Mouse (Mus musculus) midbrain, embryonic 14.5 days (tissue): ENCODE measurements around the gene Slc16a10. TPM values are rescaled to one million over a fixed set of nuclear protein-coding genes. Genes with fewer than 3 reads are reported as not detected.

Experiments used
- ATAC-seq: fragments of 200-750 bp; cut with Nextera tagmentation; 2 replicates; pipeline ENCODE4 v1.8.0; 2017; ENCODE audit warnings: moderate number of reproducible peaks, moderate library complexity; ENCODE audit not compliant: low FRiP score, low TSS enrichment
- DNase-seq: peaks from one replicate; pipeline ENCODE4 v3.0.0-alpha.2; 2015
- H3K27ac ChIP-seq: fragments of 300-500 bp; sonication (generic); replicated peaks from 2 replicates; pipeline ENCODE4 v1.5.1; 2014; ENCODE audit warnings: mild to moderate bottlenecking, low read depth, low read length, moderate library complexity
- H3K27me3 ChIP-seq: fragments of 300-500 bp; sonication (generic); 2 replicates; pipeline ENCODE4 v1.6.1; 2014; ENCODE audit warnings: low read length, control low read depth, mixed read lengths; ENCODE audit not compliant: control insufficient read depth, insufficient read depth
- H3K36me3 ChIP-seq: fragments of 300-500 bp; sonication (generic); 2 replicates; pipeline ENCODE4 v1.6.1; 2014; ENCODE audit warnings: low read length, control low read depth; ENCODE audit not compliant: control insufficient read depth, insufficient read depth
- H3K4me1 ChIP-seq: fragments of 300-500 bp; sonication (generic); 2 replicates; pipeline ENCODE4 v1.6.1; 2014; ENCODE audit warnings: mild to moderate bottlenecking, antibody characterized with exemption, low read length, control low read depth; ENCODE audit not compliant: control insufficient read depth, insufficient read depth
- H3K4me2 ChIP-seq: fragments of 300-500 bp; sonication (generic); 2 replicates; pipeline ENCODE4 v1.6.1; 2014; ENCODE audit warnings: mild to moderate bottlenecking, low read length, moderate library complexity
- H3K4me3 ChIP-seq: fragments of 300-500 bp; sonication (generic); replicated peaks from 2 replicates; pipeline ENCODE4 v1.5.1; 2014; ENCODE audit warnings: low read depth, low read length
- H3K9ac ChIP-seq: fragments of 300-500 bp; sonication (generic); replicated peaks from 2 replicates; pipeline ENCODE4 v1.6.1; 2014; ENCODE audit warnings: mild to moderate bottlenecking, low read length, moderate library complexity
- H3K9me3 ChIP-seq: fragments of 300-500 bp; sonication (generic); 2 replicates; pipeline ENCODE4 v1.6.1; 2016; ENCODE audit warnings: low read length, control low read depth, mixed read lengths; ENCODE audit not compliant: control insufficient read depth
- WGBS: fragments of 180-500 bp; shearing (Covaris S2); extraction: QIAGEN DNeasy Blood & Tissue Kit; methylation state at CpG from one replicate; pipeline ENCODE4 v1.1.7; 2014; 5-methylcytosine and 5-hydroxymethylcytosine counted together
- polyA plus RNA-seq: library from polyadenylated mRNA; unstranded; fragments of >200 nt; fragmentation: Nextera tagmentation; extraction: Ambion mirVana; gene quantifications from 2 replicates; pipeline ENCODE4 v1.2.1, GENCODE M21; 2014

Gene Slc16a10
- polyA plus RNA-seq, 1 experiment from 2014 or later: 3.2 TPM

GRCm38 (mm10) chr10:40062812-40063211 lies 79.2 kb downstream of the Slc16a10 start:
- ATAC-seq (no peak), DNase-seq (no peak)
- no peak overlapping the region for H3K4me3 ChIP-seq
- H3K4me1 ChIP-seq: 0 out of 2 replicates have a peak, but pooled peaks cover 3% of the 10 kb centered on the region
- no peaks in the 10 kb centered on the region for H3K9me3 ChIP-seq
- H3K27ac ChIP-seq: no peak overlapping the region
- no peaks in the 10 kb centered on the region for H3K36me3 ChIP-seq
- no peak overlapping the region for H3K9ac ChIP-seq
- no peak overlapping the region for H3K4me2 ChIP-seq
- no peaks in the 10 kb centered on the region for H3K27me3 ChIP-seq
- WGBS: 42% methylated on average over 6 of the region's 6 CpGs

GRCm38 (mm10) chr10:40061926-40062325 lies 80.1 kb downstream of the Slc16a10 start:
- Histone ChIP-seq H3K4me1 (0 out of 2 replicates have a peak, but pooled peaks cover 3% of the 10 kb centered on the region), H3K4me3 (no peak overlapping the region), H3K27me3 (no peaks in the 10 kb centered on the region), H3K9me3 (no peaks in the 10 kb centered on the region), H3K4me2 (no peak overlapping the region), H3K36me3 (no peaks in the 10 kb centered on the region), H3K9ac (no peak overlapping the region), H3K27ac (no peak overlapping the region)
- ATAC-seq (no peak), DNase-seq (no peak)
- WGBS: 84% methylated on average over 5 of the region's 5 CpGs

DNA sequence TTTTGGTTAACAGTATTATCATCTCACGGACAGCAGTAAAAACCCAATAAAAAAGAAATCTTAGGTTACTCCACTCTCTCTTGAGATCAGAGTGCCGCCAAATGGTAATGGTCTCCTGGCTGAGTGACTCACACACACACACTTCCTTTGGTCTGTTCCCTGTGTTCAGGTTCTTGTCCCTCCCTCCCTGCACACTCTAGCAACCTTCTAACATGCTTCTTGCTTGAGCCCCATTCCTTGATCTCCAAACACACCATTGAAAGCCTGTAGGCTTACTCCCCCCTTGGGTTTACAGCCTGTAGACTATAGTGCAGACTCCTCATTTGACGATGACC lies 83.3 kb downstream of the Slc16a10 start:
- 90% methylated on average over 3 of the region's 3 CpGs for WGBS
- DNase-seq (no peak), ATAC-seq (no peak)
- Histone ChIP-seq H3K4me2 (no peak overlapping the region), H3K9me3 (no peaks in the 10 kb centered on the region), H3K4me3 (no peak overlapping the region), H3K36me3 (no peaks in the 10 kb centered on the region), H3K27ac (no peak overlapping the region), H3K4me1 (no peaks in the 10 kb centered on the region), H3K9ac (no peak overlapping the region), H3K27me3 (no peaks in the 10 kb centered on the region)

GRCm38 (mm10) chr10:40058062-40058785 lies 83.8 kb downstream of the Slc16a10 start:
- Histone ChIP-seq H3K9me3 (no peaks in the 10 kb centered on the region), H3K27me3 (no peaks in the 10 kb centered on the region), H3K9ac (no peak overlapping the region), H3K36me3 (no peaks in the 10 kb centered on the region), H3K4me1 (no peaks in the 10 kb centered on the region), H3K27ac (no peak overlapping the region), H3K4me3 (no peak overlapping the region), H3K4me2 (no peak overlapping the region)
- ATAC-seq: no peak
- 67% methylated on average over 6 of the region's 6 CpGs for WGBS
- no peak for DNase-seq

GRCm38 (mm10) chr10:40057615-40058014 lies 84.4 kb downstream of the Slc16a10 start:
- DNase-seq (no peak), ATAC-seq (no peak)
- no peak overlapping the region for H3K4me3 ChIP-seq
- no peak overlapping the region for H3K9ac ChIP-seq
- 63% methylated on average over 2 of the region's 2 CpGs for WGBS
- H3K36me3 ChIP-seq: no peaks in the 10 kb centered on the region
- no peak overlapping the region for H3K27ac ChIP-seq
- H3K9me3 ChIP-seq: no peaks in the 10 kb centered on the region
- H3K4me1 ChIP-seq: no peaks in the 10 kb centered on the region
- H3K27me3 ChIP-seq: no peaks in the 10 kb centered on the region
- no peak overlapping the region for H3K4me2 ChIP-seq

GRCm38 (mm10) chr10:40054455-40054854 lies 87.6 kb downstream of the Slc16a10 start:
- H3K9ac ChIP-seq: no peak overlapping the region
- no peak overlapping the region for H3K4me3 ChIP-seq
- no peaks in the 10 kb centered on the region for H3K36me3 ChIP-seq
- WGBS: 95% methylated on average over 8 of the region's 8 CpGs
- H3K4me1 ChIP-seq: no peaks in the 10 kb centered on the region
- no peak for DNase-seq
- H3K4me2 ChIP-seq: no peak overlapping the region
- H3K27me3 ChIP-seq: no peaks in the 10 kb centered on the region
- no peak for ATAC-seq
- H3K27ac ChIP-seq: no peak overlapping the region
- no peaks in the 10 kb centered on the region for H3K9me3 ChIP-seq

DNA sequence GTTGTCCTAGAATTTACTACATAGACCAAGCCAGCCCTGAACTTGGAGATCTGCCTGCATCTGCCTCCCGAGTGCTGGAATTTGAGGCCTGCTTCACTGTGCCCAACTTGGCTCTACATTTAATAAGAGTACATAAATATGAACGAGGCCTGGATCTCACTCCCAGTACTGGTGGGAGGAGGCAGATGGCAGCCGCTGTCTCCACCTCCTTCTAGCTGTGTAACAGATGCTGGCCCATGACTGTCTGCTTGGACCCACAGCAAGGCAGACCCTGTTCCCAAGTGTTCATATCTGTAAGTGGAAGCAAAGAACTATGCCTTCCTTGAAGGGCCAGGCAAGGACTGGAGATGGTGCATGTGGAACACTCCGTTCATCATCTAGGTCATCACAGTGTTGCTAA lies 88.2 kb downstream of the Slc16a10 start:
- ATAC-seq: no peak
- H3K4me3 ChIP-seq: no peak overlapping the region
- 93% methylated on average over 4 of the region's 4 CpGs for WGBS

GRCm38 (mm10) chr10:40053257-40053895 lies 88.7 kb downstream of the Slc16a10 start:
- 63% methylated on average over 3 of the region's 3 CpGs for WGBS
- H3K4me1 ChIP-seq: no peaks in the 10 kb centered on the region
- no peak overlapping the region for H3K4me2 ChIP-seq
- H3K27me3 ChIP-seq: no peaks in the 10 kb centered on the region
- DNase-seq (peak; percentile 76), ATAC-seq (no peak)
- no peak overlapping the region for H3K4me3 ChIP-seq
- no peak overlapping the region for H3K9ac ChIP-seq
- no peak overlapping the region for H3K27ac ChIP-seq
- H3K36me3 ChIP-seq: no peaks in the 10 kb centered on the region
- no peaks in the 10 kb centered on the region for H3K9me3 ChIP-seq

More for the DNA sequence above, 88.2 kb downstream of the Slc16a10 start:
- H3K9ac ChIP-seq: no peak overlapping the region
- H3K36me3 ChIP-seq: no peaks in the 10 kb centered on the region
- no peaks in the 10 kb centered on the region for H3K4me1 ChIP-seq
- no peak for DNase-seq
- no peaks in the 10 kb centered on the region for H3K27me3 ChIP-seq
- H3K27ac ChIP-seq: no peak overlapping the region
- H3K4me2 ChIP-seq: no peak overlapping the region
- H3K9me3 ChIP-seq: no peaks in the 10 kb centered on the region

- Histone ChIP-seq H3K27ac (no peak overlapping the region), H3K9ac (no peak overlapping the region), H3K27me3 (no peaks in the 10 kb centered on the region), H3K36me3 (no peaks in the 10 kb centered on the region), H3K4me1 (no peaks in the 10 kb centered on the region), H3K9me3 (no peaks in the 10 kb centered on the region), H3K4me3 (no peak overlapping the region), H3K4me2 (no peak overlapping the region)
- no peak for ATAC-seq
- no peak for DNase-seq
- 83% methylated on average over 3 of the region's 3 CpGs for WGBS
Observed at GRCm38 (mm10) chr10:40051997-40052396, 90.1 kb downstream of the Slc16a10 start.
